Mouse (Mus musculus) heart, postnatal 0 days (tissue): ENCODE data around the gene Fam234b. TPM values are rescaled to one million over a fixed set of nuclear protein-coding genes. Genes with fewer than 3 reads are reported as not detected.

Source experiments
- ATAC-seq: fragments of 200-750 bp; cut with Nextera tagmentation; 2 replicates; pipeline ENCODE4 v1.8.0; 2017; ENCODE audit warnings: low read depth, moderate number of reproducible peaks, moderate library complexity; ENCODE audit not compliant: insufficient read depth
- DNase-seq: peaks from one replicate; pipeline ENCODE4 v3.0.0-alpha.2; 2016; ENCODE audit warnings: low spot score
- H3K27ac ChIP-seq: fragments of 300-500 bp; sonication (generic); 2 replicates; pipeline ENCODE4 v1.5.1; 2014; ENCODE audit warnings: low read depth, mild to moderate bottlenecking
- H3K27me3 ChIP-seq: fragments of 300-500 bp; sonication (generic); 2 replicates; pipeline ENCODE4 v1.6.1; 2014; ENCODE audit warnings: low read length, mixed read lengths; ENCODE audit not compliant: control insufficient read depth, insufficient read depth
- H3K36me3 ChIP-seq: fragments of 300-500 bp; sonication (generic); replicated peaks from 2 replicates; pipeline ENCODE4 v1.6.1; 2014; ENCODE audit warnings: low read length, mixed read lengths; ENCODE audit not compliant: control insufficient read depth, insufficient read depth
- H3K4me1 ChIP-seq: fragments of 300-500 bp; sonication (generic); 2 replicates; pipeline ENCODE4 v1.6.1; 2014; ENCODE audit warnings: antibody characterized with exemption; ENCODE audit not compliant: control insufficient read depth, insufficient read depth
- H3K4me2 ChIP-seq: fragments of 300-500 bp; sonication (generic); 2 replicates; pipeline ENCODE4 v1.6.1; 2014; ENCODE audit warnings: low read depth, mild to moderate bottlenecking, low read length, moderate library complexity
- H3K4me3 ChIP-seq: fragments of 300-500 bp; sonication (generic); 2 replicates; pipeline ENCODE4 v1.5.1; 2014; ENCODE audit warnings: low read depth, low read length
- H3K9ac ChIP-seq: fragments of 300-500 bp; sonication (generic); replicated peaks from 2 replicates; pipeline ENCODE4 v1.6.1; 2014; ENCODE audit warnings: low read depth, low read length, mixed read lengths
- H3K9me3 ChIP-seq: fragments of 300-500 bp; sonication (generic); replicated peaks from 2 replicates; pipeline ENCODE4 v1.6.1; 2016; ENCODE audit warnings: low read length; ENCODE audit not compliant: control insufficient read depth
- CTCF ChIP-seq: IDR thresholded peaks from 2 replicates; pipeline ENCODE4 v1.5.1; 2016; ENCODE audit warnings: antibody characterized with exemption, control low read depth, low read depth
- EP300 ChIP-seq: IDR thresholded peaks from 2 replicates; pipeline ENCODE4 v1.6.1; 2016; ENCODE audit warnings: antibody characterized with exemption, low read depth
- WGBS: fragments of 180-500 bp; shearing (Covaris S2); extraction: QIAGEN DNeasy Blood & Tissue Kit; methylation state at CpG from one replicate; pipeline ENCODE4 v1.1.7; 2014; 5-methylcytosine and 5-hydroxymethylcytosine counted together
- polyA plus RNA-seq: library from polyadenylated mRNA; unstranded; fragments of >200 nt; fragmentation: Nextera tagmentation; extraction: Ambion mirVana; gene quantifications from 2 replicates; pipeline ENCODE4 v1.2.1, GENCODE M21; 2015
- total RNA-seq: library from RNA; depleted of rRNA; stranded (reverse); fragments of >200 nt; gene quantifications from 2 replicates; pipeline ENCODE4 v1.2.3, GENCODE M21; 2014; ENCODE audit warnings: low replicate concordance

Gene Fam234b
- total and polyA plus RNA-seq, 2 experiments from 2014 or later, result 3.7 to 4.5 TPM

DNA sequence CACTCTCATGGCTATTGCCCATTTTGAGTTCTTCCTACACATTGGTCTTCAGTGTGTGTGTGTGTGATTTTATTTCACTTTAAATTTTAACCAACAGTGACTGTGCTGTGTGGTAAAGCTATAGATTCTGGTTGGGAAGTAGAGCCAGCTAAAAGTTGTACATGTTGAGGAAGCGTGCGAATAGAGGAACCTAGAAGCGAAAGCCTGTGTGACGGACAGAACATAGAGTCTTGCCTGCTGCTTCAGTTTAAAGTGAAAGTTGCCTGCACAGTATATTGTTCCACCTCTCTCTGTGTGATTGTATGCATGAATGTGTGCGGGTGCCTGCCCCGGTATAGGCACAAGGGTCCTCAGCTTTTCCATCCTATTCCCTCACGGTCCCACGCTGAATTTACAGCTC, 42.6 kb downstream of the Fam234b start:
- ATAC-seq, result no peak
- Histone ChIP-seq H3K4me1 (0 out of 2 replicates have a peak, but pooled peaks cover 8% of the 10 kb centered on the region), H3K36me3 (no peaks in the 10 kb centered on the region), H3K4me2 (no peak overlapping the region), H3K27me3 (no peaks in the 10 kb centered on the region), H3K27ac (no peak overlapping the region), H3K4me3 (no peak overlapping the region), H3K9ac (no peak overlapping the region), H3K9me3 (no peaks in the 10 kb centered on the region)
- no peak for DNase-seq
- 94% methylated on average over 8 of the region's 8 CpGs for WGBS
- TF ChIP-seq CTCF, result no peak
- TF ChIP-seq EP300, result no peak

DNA sequence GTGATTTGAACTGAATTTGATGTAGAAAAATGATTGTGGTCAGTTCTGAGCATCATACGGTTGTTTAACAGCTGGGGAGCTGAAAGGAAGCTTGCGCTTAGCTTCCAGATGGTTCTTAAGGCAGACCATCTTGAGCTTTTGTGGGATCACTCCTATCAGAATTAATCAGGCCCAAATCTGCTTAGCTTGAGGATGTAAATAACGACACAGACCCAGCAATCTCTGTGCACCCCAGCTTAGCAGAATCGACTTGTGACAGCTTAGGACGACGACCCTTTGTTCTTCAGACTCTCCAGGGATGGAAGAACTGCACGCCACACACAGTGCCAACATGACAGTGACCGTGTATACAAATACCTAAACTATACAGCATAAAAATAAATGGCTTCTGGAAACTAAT, 47.8 kb downstream of the Fam234b start:
- Histone ChIP-seq H3K4me2 (no peak overlapping the region), H3K4me3 (no peak overlapping the region), H3K9ac (no peak overlapping the region), H3K4me1 (0 out of 2 replicates have a peak, but pooled peaks cover 4% of the 10 kb centered on the region), H3K36me3 (no peaks in the 10 kb centered on the region), H3K9me3 (no peaks in the 10 kb centered on the region), H3K27me3 (no peaks in the 10 kb centered on the region; the same call in 1 of the 2 replicates), H3K27ac (no peak overlapping the region)
- TF ChIP-seq EP300 (no peak), CTCF (no peak)
- no peak for ATAC-seq
- DNase-seq, result no peak
- WGBS, result 70% methylated on average over 8 of the region's 8 CpGs

DNA sequence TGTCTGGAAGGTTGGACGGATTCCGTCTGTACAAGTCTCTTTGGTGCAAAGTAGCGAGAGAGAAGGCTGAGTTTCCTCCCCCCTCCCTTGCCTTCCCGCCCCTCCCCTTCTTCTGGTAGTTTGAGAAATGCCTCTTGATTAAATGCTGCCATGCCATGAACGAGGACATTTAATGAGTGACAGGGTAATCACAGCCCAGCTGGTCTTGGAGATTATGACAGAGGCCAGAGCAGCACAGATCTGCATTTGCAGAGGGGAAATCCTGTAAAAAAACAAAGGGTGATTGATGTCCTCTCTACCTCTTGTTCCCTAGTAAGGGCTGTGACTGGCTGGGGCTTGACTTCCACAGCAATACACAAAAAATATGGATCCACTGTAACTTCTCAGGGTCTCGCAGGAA, 50.1 kb downstream of the Fam234b start:
- ATAC-seq, result no peak
- no peak overlapping the region for H3K4me2 ChIP-seq

DNA sequence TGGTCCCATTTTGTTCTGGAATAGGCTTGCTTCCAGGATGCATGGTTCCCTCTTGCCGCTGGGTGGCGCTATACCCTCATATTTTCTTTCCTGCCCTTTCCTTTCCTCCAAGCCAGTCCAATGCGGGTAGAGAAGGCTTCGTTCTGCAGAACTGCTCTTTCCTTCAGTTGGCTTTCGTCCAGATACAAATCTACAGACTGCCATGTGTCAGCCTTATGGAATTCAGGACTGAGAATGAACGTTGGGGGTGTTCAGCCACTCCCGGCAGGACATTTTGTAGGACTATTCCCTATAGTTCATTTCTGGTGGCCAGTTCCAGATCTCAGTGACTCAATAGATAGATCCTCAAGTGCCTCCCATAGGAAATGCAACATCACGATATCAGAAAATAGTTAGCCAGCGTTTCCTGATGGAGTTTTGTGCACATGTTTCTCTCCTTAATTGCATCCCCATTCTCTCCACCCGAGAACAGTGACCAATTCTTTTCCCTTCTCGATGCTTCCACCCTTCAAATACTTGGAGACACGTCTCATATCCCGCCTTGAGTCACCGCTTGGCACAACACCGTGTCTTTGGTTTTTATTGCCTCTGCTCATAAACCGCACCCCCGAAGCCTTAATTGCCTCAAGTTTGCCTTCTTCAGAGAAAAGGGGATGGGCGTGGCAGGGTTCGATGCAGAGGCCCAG, 52.2 kb downstream of the Fam234b start:
- Histone ChIP-seq H3K27me3 (no peaks in the 10 kb centered on the region; the same call in 1 of the 2 replicates), H3K4me3 (no peak overlapping the region), H3K4me2 (peak overlapping the region; percentile 22), H3K9me3 (no peaks in the 10 kb centered on the region), H3K27ac (peak overlapping the region; percentile 83), H3K4me1 (peaks cover 19% of the 10 kb centered on the region; the same call in 1 of the 2 replicates), H3K9ac (no peak overlapping the region), H3K36me3 (no peaks in the 10 kb centered on the region)
- DNase-seq (peak; percentile 95), ATAC-seq (peak; percentile 80)
- WGBS, result 31% methylated on average over 19 of the region's 19 CpGs
- TF ChIP-seq CTCF (peak; percentile 93), EP300 (peak; percentile 38; the same call in 1 of the 2 replicates)

More for the DNA sequence above, 50.1 kb downstream of the Fam234b start:
- H3K27ac ChIP-seq, result no peak overlapping the region
- no peak overlapping the region for H3K9ac ChIP-seq
- TF ChIP-seq CTCF (no peak), EP300 (no peak)
- H3K4me3 ChIP-seq, result no peak overlapping the region
- DNase-seq, result no peak
- H3K36me3 ChIP-seq, result no peaks in the 10 kb centered on the region
- 42% methylated on average over 6 of the region's 6 CpGs for WGBS
- no peaks in the 10 kb centered on the region; the same call in 1 of the 2 replicates for H3K27me3 ChIP-seq
- no peaks in the 10 kb centered on the region for H3K9me3 ChIP-seq
- H3K4me1 ChIP-seq, result peaks cover 19% of the 10 kb centered on the region; the same call in 1 of the 2 replicates

DNA sequence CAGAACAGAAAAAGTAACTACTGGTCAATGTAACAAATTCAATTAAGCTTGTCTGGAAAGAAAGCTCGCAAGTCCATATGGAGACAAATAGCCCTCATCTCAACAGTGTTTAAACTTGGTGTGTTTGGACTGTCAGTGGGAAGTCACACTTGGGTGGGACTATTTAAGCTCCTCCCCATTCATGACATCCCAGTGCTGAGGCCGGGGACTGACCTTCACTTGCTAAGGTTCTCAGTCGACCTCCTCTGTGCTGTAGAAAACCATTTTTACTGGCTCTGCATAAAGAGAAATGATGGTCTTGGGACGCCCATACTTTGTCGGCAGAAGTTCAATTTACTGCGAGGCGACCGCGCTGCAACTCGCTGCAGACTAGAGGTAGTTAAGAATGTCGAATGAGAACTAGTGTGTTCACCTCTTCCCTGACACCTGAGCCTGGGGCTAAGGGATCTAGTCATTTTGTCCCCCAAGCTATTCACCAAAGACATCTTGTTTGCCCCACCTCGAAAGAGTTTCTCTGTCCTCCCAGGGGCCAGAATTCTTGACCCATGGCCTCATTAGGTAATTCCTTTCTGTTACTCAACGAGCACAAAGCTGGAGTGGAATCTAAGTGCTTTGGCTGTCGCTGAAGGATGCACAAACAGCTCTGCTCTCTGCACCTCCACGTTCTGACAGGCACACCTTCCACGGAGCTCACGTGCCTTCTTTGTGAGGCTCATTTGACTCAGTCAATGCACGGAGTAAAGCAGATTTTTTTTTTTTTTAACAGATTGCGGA, 53.3 kb downstream of the Fam234b start:
- no peak overlapping the region for H3K9ac ChIP-seq
- H3K36me3 ChIP-seq, result no peaks in the 10 kb centered on the region
- H3K4me1 ChIP-seq, result peaks cover 19% of the 10 kb centered on the region; the same call in 1 of the 2 replicates
- 0 out of 2 replicates have a peak, but pooled peaks cover 6% of the 10 kb centered on the region for H3K9me3 ChIP-seq
- ATAC-seq, result no peak
- peak overlapping the region; percentile 17 for H3K4me2 ChIP-seq
- TF ChIP-seq CTCF (no peak), EP300 (no peak)
- peak overlapping the region; percentile 83 for H3K27ac ChIP-seq
- no peak for DNase-seq
- 61% methylated on average over 19 of the region's 19 CpGs for WGBS
- no peaks in the 10 kb centered on the region; the same call in 1 of the 2 replicates for H3K27me3 ChIP-seq
- H3K4me3 ChIP-seq, result no peak overlapping the region
